Mouse (Mus musculus) stomach, embryonic 16.5 days (tissue): ENCODE data around the gene Mapkapk2. TPM values are rescaled to one million over a fixed set of nuclear protein-coding genes. Genes with fewer than 3 reads are reported as not detected.

Experiments used
- ATAC-seq: fragments of 200-750 bp; cut with Nextera tagmentation; 2 replicates; pipeline ENCODE4 v1.8.0; 2017; ENCODE audit warnings: moderate number of reproducible peaks, moderate TSS enrichment; ENCODE audit not compliant: insufficient read depth, low FRiP score
- H3K27ac ChIP-seq: fragments of 300-500 bp; sonication (generic); 2 replicates; pipeline ENCODE4 v1.5.1; 2014; ENCODE audit warnings: low read length
- H3K27me3 ChIP-seq: fragments of 300-500 bp; sonication (generic); 2 replicates; pipeline ENCODE4 v1.6.1; 2014; ENCODE audit warnings: low read length, control low read depth, mixed read lengths; ENCODE audit not compliant: control insufficient read depth, insufficient read depth
- H3K36me3 ChIP-seq: fragments of 300-500 bp; sonication (generic); 2 replicates; pipeline ENCODE4 v1.6.1; 2014; ENCODE audit warnings: low read length; ENCODE audit not compliant: control insufficient read depth, insufficient read depth
- H3K4me1 ChIP-seq: fragments of 300-500 bp; sonication (generic); 2 replicates; pipeline ENCODE4 v1.6.1; 2014; ENCODE audit warnings: low read length, control low read depth, mixed read lengths; ENCODE audit not compliant: control insufficient read depth, insufficient read depth
- H3K4me2 ChIP-seq: fragments of 300-500 bp; sonication (generic); 2 replicates; pipeline ENCODE4 v1.6.1; 2014; ENCODE audit warnings: low read depth, low read length, mixed read lengths
- H3K4me3 ChIP-seq: fragments of 300-500 bp; sonication (generic); replicated peaks from 2 replicates; pipeline ENCODE4 v1.5.1; 2014; ENCODE audit warnings: mild to moderate bottlenecking, low read length
- H3K9ac ChIP-seq: fragments of 300-500 bp; sonication (generic); 2 replicates; pipeline ENCODE4 v1.6.1; 2014; ENCODE audit warnings: low read length
- H3K9me3 ChIP-seq: fragments of 300-500 bp; sonication (generic); replicated peaks from 2 replicates; pipeline ENCODE4 v1.6.1; 2016; ENCODE audit warnings: low read length, control low read depth; ENCODE audit not compliant: control insufficient read depth
- whole genome bisulfite sequencing: fragments of 180-500 bp; shearing (Covaris S2); extraction: QIAGEN DNeasy Blood & Tissue Kit; methylation state at CpG from one replicate; pipeline ENCODE4 v1.1.7; 2014; 5-methylcytosine and 5-hydroxymethylcytosine counted together
- polyA plus RNA-seq: library from polyadenylated mRNA; unstranded; fragments of >200 nt; fragmentation: Nextera tagmentation; extraction: Ambion mirVana; gene quantifications from 2 replicates; pipeline ENCODE4 v1.2.1, GENCODE M21; 2015

Mapkapk2 gene
- polyA plus RNA-seq, 1 experiment from 2014 or later = 16.6 TPM

GRCm38 (mm10) chr1:131051073-131051472 is 46.6 kb downstream of the Mapkapk2 start:
- peaks cover 6% of the 10 kb centered on the region; the same call in 1 of the 2 replicates for H3K4me1 ChIP-seq
- WGBS = 35% methylated on average over 7 of the region's 7 CpGs
- H3K27ac ChIP-seq = no peak overlapping the region
- H3K4me3 ChIP-seq = no peak overlapping the region
- H3K9me3 ChIP-seq = no peaks in the 10 kb centered on the region
- H3K27me3 ChIP-seq = no peaks in the 10 kb centered on the region
- 0 out of 2 replicates have a peak, but pooled peaks cover 4% of the 10 kb centered on the region for H3K36me3 ChIP-seq
- peak; percentile 42; the same call in 1 of the 2 replicates for ATAC-seq
- H3K4me2 ChIP-seq = no peak overlapping the region
- no peak overlapping the region for H3K9ac ChIP-seq

- 76% methylated on average over 5 of the region's 5 CpGs for WGBS
Measured at GRCm38 (mm10) chr1:131050617-131051016, 47.0 kb downstream of the Mapkapk2 start.

GRCm38 (mm10) chr1:131050011-131050410 is 47.6 kb downstream of the Mapkapk2 start:
- no peaks in the 10 kb centered on the region for H3K9me3 ChIP-seq
- H3K9ac ChIP-seq = no peak overlapping the region
- H3K4me3 ChIP-seq = no peak overlapping the region
- no peaks in the 10 kb centered on the region for H3K36me3 ChIP-seq
- H3K27me3 ChIP-seq = no peaks in the 10 kb centered on the region
- no peak for ATAC-seq
- 84% methylated on average over 5 of the region's 5 CpGs for WGBS
- H3K4me1 ChIP-seq = peaks cover 6% of the 10 kb centered on the region; the same call in 1 of the 2 replicates
- H3K4me2 ChIP-seq = no peak overlapping the region
- no peak overlapping the region for H3K27ac ChIP-seq

More at GRCm38 (mm10) chr1:131050617-131051016, 47.0 kb downstream of the Mapkapk2 start:
- Histone ChIP-seq H3K4me1 (peaks cover 6% of the 10 kb centered on the region; the same call in 1 of the 2 replicates), H3K9me3 (no peaks in the 10 kb centered on the region), H3K27me3 (no peaks in the 10 kb centered on the region), H3K4me3 (no peak overlapping the region), H3K27ac (no peak overlapping the region), H3K4me2 (no peak overlapping the region), H3K9ac (no peak overlapping the region), H3K36me3 (0 out of 2 replicates have a peak, but pooled peaks cover 4% of the 10 kb centered on the region)
- no peak for ATAC-seq

GRCm38 (mm10) chr1:131049361-131049806 is 48.2 kb downstream of the Mapkapk2 start:
- no peak for ATAC-seq
- 66% methylated on average over 5 of the region's 5 CpGs for WGBS
- peaks cover 6% of the 10 kb centered on the region; the same call in 1 of the 2 replicates for H3K4me1 ChIP-seq

GRCm38 (mm10) chr1:131048946-131049345 is 48.7 kb downstream of the Mapkapk2 start:
- no peaks in the 10 kb centered on the region for H3K27me3 ChIP-seq
- 83% methylated on average over 8 of the region's 8 CpGs for WGBS
- no peak overlapping the region for H3K9ac ChIP-seq
- H3K4me2 ChIP-seq = no peak overlapping the region
- ATAC-seq = no peak
- H3K36me3 ChIP-seq = no peaks in the 10 kb centered on the region
- H3K4me3 ChIP-seq = no peak overlapping the region
- no peak overlapping the region for H3K27ac ChIP-seq
- H3K9me3 ChIP-seq = no peaks in the 10 kb centered on the region
- H3K4me1 ChIP-seq = peaks cover 6% of the 10 kb centered on the region; the same call in 1 of the 2 replicates

More at GRCm38 (mm10) chr1:131049361-131049806, 48.2 kb downstream of the Mapkapk2 start:
- H3K4me3 ChIP-seq = no peak overlapping the region
- H3K4me2 ChIP-seq = no peak overlapping the region
- no peaks in the 10 kb centered on the region for H3K27me3 ChIP-seq
- H3K36me3 ChIP-seq = no peaks in the 10 kb centered on the region
- H3K27ac ChIP-seq = no peak overlapping the region
- H3K9me3 ChIP-seq = no peaks in the 10 kb centered on the region
- H3K9ac ChIP-seq = no peak overlapping the region

- Histone ChIP-seq H3K36me3 (no peaks in the 10 kb centered on the region), H3K4me1 (peaks cover 6% of the 10 kb centered on the region; the same call in 1 of the 2 replicates), H3K9me3 (no peaks in the 10 kb centered on the region), H3K9ac (no peak overlapping the region), H3K27me3 (no peaks in the 10 kb centered on the region), H3K4me2 (no peak overlapping the region), H3K27ac (no peak overlapping the region), H3K4me3 (no peak overlapping the region)
- 60% methylated on average over 6 of the region's 6 CpGs for WGBS
- no peak for ATAC-seq
Measured at GRCm38 (mm10) chr1:131048121-131048863, 49.3 kb downstream of the Mapkapk2 start.

- WGBS = 81% methylated on average over 10 of the region's 10 CpGs
- H3K27me3 ChIP-seq = no peaks in the 10 kb centered on the region
- H3K9me3 ChIP-seq = no peaks in the 10 kb centered on the region
- H3K36me3 ChIP-seq = no peaks in the 10 kb centered on the region
- no peak overlapping the region for H3K9ac ChIP-seq
- no peak overlapping the region for H3K27ac ChIP-seq
- no peak overlapping the region for H3K4me3 ChIP-seq
- peaks cover 6% of the 10 kb centered on the region; the same call in 1 of the 2 replicates for H3K4me1 ChIP-seq
- H3K4me2 ChIP-seq = no peak overlapping the region
- ATAC-seq = no peak
Measured at GRCm38 (mm10) chr1:131046607-131047006, 51.0 kb downstream of the Mapkapk2 start.

GRCm38 (mm10) chr1:131045723-131046355 is 51.8 kb downstream of the Mapkapk2 start:
- H3K9ac ChIP-seq = no peak overlapping the region
- ATAC-seq = peak; percentile 39; the same call in 1 of the 2 replicates
- H3K4me2 ChIP-seq = no peak overlapping the region
- no peaks in the 10 kb centered on the region for H3K27me3 ChIP-seq
- WGBS = 66% methylated on average over 2 of the region's 2 CpGs
- H3K27ac ChIP-seq = no peak overlapping the region
- H3K36me3 ChIP-seq = no peaks in the 10 kb centered on the region
- no peaks in the 10 kb centered on the region for H3K9me3 ChIP-seq
- H3K4me1 ChIP-seq = no peaks in the 10 kb centered on the region
- H3K4me3 ChIP-seq = no peak overlapping the region

- Histone ChIP-seq H3K4me1 (no peaks in the 10 kb centered on the region), H3K27ac (no peak overlapping the region), H3K9me3 (no peaks in the 10 kb centered on the region), H3K4me2 (no peak overlapping the region), H3K4me3 (no peak overlapping the region), H3K9ac (no peak overlapping the region), H3K27me3 (no peaks in the 10 kb centered on the region), H3K36me3 (no peaks in the 10 kb centered on the region)
- 96% methylated on average over 4 of the region's 4 CpGs for WGBS
- ATAC-seq = no peak
Measured at GRCm38 (mm10) chr1:131043636-131044035, 54.0 kb downstream of the Mapkapk2 start.
